Mouse (Mus musculus): ENCODE measurements at regions not wholly inside any gene's neighbourhood (a gene's known extent, or its start where the extent isn't known, plus 50 kb on each side); places are given as distances from the start of the nearest gene placed in this dataset.

DNA sequence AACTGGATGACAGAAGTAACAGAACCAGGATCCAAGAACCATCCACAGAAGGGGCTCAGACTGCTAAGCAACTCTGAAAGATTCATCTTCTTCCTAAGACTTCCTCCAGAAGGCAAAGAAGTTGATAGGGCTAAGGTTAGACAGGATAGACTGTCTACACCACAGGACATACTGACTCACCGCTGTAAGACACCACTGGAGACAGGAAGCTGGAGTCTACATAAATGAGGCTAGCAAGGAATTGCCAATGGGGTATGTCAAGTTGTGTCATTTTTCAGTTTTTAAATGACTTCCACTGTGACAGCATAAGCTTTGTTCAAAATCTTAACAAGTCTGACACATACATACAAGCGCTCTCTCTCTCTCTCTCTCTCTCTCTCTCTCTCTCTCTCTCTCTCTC, 645.4 kb upstream of the Gm10131 start:
- no peak for DNase-seq (ENCODE audit: low spot score)

DNA sequence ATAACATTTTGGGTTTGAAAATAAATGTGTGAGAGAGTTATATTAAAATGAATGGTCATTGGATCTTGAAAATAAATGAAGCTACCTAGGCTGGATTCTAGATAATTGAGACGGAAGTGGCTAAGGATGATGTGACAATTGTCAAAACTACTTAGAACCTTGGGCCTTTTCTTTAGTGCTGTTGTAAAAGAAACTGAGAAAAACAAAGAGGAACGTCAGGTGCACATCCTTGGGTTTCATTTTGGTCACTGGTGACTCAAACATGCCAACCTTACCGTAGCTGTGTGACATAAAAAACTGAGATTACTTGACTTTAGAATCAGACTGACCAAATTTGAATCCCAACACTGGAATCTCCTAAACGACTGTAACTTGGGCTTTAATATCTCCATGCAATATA, 644.6 kb upstream of the Gm10131 start:
- DNase-seq (ENCODE audit: low spot score), result no peak

DNA sequence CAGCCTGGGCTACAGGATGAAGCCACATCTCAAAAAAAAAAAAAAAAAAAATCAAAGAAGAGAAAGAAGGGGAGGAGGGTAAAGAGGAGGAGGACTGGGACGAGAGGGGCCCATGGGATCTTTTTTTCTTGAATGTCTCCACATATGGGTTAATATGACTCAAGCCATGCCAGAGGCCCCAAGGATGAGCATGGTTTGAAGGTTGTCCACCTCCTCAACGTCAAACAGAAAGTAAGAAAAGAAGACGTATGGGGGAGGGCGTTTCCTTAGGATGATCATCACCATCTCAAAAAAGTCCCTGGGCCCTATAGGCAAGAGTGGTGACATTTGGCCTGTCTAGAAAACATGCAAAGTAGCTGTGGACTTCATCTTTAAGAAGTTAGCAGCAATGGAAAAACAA, 643.9 kb upstream of the Gm10131 start:
- no peak for DNase-seq (ENCODE audit: low spot score)

DNA sequence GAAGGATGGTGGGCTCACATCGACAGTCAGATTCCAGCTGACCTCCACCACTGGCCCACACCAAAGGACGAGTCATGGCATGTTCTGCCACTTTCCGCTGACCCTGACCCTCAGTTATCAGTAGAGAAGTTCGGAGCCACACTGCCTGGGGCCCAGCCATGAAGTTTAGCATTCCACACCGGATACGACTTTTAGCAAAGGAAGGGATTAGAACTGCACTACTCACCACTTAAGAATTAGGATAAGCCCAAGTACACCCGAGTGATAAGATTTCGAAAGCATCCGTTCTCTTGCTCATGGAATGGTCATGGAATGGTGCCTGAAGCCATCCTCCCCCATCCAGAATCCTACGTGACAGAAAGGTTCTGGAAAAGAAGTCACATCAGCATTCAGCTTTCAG, 641.5 kb upstream of the Gm10131 start:
- DNase-seq (ENCODE audit: low spot score), result no peak

DNA sequence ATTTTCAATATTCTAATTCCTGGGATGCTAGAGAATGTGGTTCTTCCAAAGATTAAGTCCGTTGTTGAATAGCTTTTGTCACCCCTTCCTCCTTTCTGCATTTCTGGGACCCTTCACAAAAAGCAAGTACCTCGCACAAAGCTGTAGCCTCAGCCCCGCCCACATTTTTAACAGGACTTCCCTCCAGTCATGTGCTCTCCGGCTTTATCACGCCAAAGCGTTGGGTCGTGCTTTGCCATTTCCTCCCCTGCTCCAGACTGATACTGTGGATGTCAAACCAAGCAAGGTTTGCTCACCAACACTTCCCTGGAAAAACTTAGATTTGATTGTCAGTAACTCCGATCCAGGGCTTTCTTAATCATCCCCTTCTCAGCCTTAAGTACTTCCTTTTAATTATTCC, 637.0 kb upstream of the Gm10131 start:
- DNase-seq (ENCODE audit: low spot score), result no peak

DNA sequence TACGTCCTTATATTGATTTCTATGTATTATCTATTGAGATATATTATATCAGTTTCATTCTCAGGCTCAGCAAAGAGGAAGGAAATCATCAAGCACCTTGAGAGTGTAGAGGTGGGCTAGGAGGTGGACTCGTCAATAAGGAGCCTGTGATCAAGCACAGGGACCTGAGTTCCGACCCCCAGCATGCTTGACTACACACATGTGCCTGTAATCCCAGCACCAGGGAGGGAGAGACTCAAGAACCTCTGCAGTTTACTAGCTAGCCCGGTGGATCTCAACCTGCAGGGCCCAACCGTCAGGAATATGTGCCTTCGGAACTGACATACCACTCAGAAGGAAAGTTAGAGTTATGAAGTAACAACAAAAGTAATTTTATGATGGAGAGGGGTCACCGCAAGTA, 634.2 kb upstream of the Gm10131 start:
- DNase-seq (ENCODE audit: low spot score), result no peak

DNA sequence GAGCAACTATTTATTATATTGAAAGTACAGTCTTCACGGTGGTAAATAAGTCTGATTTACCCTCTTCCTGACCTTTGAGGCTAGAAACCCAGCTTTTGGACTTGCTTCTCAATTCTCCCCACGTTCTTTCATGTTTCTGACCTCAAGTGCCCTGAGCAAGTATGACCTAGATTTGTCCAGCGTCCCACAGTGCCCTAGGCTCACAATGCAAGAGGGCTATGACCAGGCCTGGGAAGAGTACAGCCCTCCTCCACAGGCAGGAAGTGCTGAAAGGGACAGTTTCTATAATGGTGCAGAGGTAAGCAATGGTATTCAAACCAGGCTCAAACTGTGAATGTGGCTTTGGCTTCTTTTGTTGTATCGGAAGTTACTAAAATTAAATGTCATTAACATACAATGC, 633.1 kb upstream of the Gm10131 start:
- no peak for DNase-seq (ENCODE audit: low spot score)

DNA sequence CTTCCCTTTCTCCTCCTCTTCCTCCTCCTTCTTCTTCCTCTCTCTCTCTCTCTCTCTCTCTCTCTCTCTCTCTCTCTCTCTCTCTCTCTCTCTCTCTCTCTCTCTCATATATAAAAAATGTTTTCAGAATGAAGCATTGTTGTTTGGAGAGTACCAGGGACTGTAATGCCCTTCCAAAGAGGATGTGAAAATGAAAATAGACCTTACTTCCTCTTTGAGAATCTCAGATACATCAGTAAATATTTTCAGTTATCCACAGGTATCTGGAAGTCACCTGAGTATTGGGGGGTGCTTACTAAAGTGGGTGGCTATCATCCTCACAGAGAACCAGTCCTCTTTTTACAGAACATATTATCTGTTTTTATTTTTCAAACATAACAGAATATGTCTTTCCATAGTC, 632.6 kb upstream of the Gm10131 start:
- DNase-seq (ENCODE audit: low spot score), result no peak

DNA sequence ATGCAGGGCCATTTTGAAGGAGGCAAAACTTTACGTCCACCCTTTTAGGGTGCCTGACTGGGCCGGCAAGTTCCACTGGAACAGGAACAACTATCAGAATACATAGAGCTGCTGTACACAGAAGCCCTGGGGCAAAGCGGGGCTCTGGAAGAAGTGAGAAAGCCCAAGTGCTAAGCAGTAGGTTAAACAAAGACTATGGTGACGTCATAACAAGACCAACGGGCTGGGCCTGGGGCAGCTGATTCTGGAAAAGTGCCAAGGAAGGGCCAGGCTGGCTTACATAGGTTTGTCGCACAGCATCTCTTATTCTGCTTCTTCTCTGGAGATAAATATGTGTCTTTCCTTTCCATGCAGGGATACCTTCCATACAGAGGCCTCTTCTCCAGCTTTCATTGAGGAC, 631.6 kb upstream of the Gm10131 start:
- no peak for DNase-seq (ENCODE audit: low spot score)

DNA sequence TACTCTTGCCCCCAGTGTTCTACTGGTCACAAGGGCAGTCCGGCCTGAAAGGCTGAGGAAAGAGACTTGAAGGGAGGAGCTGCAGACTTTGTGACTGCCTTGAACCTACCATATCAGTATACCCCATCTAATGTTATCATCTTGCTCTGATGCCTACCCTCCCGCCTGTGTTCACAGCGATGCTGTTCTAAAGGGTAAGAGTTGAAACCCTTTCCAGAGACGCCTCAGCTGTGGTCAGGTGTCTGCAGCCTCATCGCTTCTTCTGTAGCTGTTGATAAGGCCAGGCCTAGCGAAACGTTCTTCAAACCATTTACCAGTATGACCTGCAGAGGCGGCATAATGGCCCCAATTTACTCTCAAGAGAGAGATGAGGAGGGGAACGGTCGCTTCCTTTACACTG, 629.3 kb upstream of the Gm10131 start:
- no peak for DNase-seq (ENCODE audit: low spot score)

DNA sequence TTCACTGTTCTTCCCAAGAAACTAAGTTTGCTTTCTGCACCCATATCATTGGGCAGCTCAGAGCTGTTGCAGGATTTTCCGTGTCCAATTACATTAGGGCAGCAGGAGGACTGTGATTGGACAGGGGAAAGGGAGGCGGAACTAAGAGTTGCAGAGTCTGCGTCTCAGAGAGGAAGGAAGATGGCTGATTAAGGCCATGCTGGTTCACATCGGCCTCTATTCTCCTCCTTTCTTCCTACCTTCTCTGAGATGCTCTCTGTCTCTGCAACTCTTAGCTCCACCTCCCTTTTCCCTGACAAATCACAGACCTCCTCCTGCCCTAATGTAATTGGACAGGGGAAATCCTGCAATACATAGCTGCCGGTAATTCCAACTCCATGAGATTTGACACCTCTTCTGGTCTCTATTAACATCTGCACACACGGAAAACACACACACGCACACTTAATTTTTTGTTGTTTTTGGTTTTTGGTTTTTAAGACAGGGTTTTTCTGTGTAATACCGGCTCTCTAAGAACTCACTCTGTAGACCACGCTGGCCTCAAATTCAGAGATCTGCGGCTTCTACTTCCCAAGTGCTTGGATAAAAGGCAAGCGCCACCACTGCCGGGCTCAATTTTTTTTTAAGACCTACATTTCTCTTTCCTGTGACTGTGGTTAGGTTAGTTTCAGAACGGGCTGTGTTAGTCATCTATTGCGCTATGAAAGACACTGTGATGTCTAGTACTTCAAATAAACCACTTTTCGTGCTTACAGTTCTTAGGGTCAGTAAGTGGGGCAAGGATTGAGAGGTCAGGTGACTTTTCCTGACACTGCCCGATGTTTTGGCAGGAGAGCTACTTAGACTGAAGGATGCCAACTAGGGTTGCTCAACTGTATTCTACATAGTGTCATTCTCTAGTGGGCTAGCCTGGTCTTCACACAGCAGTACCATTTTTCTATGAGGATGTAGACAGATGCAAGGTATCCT, 628.6 kb upstream of the Gm10131 start:
- DNase-seq (ENCODE audit: low spot score), result no peak

DNA sequence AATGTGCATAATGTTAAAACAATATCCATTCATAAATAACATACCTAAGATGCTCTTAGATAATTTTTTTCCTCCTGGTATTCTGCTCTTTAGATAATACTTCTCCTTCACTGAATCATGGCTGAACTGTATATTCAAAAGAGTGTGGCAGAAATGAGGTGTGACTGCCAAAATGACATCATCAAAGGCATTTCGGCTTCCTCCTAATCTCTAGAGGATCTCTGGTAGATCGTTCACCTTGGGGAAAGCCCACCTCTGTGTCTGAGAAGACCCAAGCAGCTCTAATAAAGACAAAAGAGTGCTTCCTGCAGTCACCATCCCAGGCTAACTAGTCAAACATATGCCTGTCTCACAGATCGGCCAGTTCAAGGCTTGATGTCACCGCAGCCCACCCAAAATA, 624.7 kb upstream of the Gm10131 start:
- no peak for DNase-seq (ENCODE audit: low spot score)

DNA sequence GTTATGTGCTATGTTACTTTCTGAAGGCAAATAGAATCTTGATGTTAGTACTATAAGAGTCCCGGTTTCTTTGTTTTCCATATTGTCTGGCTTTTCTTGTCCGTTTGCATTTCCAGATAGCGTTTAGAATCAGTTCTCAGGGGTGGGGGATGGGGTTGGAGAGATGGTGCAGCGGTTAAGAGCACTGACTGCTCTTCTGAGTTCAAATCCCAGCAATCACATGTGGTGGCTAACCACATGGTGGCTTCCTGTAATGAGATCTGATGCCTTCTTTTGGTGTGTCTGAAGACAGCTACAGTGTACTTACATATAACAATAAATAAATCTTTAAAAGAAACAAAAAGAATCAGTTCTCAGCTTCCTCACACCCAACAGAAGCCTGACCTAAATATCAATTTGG, 623.5 kb upstream of the Gm10131 start:
- no peak for DNase-seq (ENCODE audit: low spot score)

DNA sequence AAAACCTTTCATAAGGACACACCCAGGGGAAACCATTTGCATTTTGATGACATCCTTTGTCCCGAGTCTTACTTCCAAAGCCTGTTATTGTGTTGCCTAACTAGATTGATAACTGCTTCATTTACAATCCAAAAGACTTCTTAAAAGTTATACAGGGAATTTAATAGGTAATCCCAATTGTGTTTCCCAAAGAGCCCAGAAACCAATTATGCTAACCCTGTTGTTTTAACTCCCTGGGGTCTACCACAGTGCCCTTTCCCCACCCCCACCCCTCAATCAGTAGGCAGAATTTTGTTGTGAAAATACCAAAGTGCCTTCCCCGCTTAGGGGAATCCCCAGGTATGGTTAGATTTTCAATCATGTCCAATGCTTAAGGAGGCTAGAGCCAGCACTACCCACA, 621.3 kb upstream of the Gm10131 start:
- no peak for DNase-seq (ENCODE audit: low spot score)

DNA sequence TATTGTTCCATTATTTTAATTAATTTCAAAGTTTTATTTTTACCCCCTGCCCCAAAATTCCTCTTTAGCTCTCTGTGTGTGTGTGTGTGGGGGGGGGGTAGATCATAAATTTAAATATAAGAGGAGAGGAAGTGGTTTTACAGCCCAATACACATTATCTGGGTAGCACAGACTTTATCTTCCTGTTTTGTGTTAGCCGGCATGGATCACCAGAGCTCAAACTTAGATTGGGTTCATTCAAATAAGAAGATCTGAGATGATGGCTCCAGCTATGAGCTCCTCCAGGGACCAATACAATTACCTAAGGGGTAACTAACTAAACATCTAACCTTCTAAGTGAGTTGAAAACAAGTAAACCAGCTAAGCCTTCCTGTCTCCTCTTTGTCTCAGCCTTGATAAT, 620.8 kb upstream of the Gm10131 start:
- no peak for DNase-seq (ENCODE audit: low spot score)

DNA sequence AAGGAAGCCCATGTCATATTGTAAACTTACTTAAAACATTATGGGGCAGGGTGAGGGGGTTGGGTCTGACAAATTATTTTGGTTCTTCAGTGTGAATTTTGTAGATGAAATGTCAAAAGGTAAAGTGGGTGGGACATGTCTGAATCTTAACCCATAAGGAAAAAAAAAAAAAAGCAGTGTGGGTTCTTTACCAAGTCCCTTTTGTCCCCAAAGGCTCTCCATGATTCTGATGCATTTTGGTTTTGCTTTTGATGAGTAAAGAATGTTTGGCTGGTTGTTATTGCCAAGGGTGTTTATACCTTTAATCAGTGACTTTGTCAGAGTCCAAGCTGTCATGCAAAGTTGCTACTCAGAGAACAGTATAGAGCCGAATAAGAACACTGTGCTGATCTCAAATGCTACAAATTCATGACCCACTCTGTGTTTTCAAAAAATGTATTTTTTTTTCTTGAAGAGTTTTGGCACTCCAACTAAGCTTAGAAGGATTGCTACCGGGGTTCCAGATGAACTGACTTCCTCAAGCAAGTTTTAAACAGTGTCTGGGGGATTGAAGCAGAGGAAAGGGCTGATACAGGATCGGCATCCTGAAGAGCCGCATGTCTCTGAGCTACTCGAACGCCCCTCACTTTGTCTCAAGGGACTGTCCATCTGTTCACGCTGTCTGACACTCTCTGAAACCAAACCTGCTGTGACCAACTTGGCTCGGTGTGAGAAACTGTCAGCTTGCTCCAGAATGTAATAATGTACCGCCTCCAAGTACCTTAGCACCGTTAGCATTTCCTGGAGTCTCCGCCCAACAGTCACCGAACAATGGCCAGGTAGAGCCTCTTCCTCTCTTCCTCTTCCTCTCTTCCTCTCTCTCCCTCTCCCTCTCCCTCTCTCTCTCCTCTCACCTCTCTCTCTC, 619.8 kb upstream of the Gm10131 start:
- no peak for DNase-seq (ENCODE audit: low spot score)

DNA sequence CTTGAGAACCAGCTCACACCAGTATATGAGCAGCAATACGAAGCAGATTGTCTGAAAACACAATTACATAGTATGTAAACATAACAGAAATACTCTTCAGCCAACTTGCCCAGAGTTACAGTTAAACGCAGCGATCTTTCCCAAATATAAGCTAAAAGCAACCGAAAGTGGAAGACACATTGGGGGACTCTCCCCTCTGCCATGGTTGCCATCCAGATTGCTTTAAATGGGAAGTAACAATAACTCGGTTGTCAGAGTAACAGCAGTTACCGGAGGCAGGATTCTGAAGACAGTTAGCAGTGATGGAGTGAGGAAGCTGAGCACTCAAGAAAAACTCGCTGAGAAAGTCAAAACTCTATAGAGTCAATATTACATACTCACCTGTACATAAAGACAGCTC, 618.0 kb upstream of the Gm10131 start:
- no peak for DNase-seq (ENCODE audit: low spot score)

DNA sequence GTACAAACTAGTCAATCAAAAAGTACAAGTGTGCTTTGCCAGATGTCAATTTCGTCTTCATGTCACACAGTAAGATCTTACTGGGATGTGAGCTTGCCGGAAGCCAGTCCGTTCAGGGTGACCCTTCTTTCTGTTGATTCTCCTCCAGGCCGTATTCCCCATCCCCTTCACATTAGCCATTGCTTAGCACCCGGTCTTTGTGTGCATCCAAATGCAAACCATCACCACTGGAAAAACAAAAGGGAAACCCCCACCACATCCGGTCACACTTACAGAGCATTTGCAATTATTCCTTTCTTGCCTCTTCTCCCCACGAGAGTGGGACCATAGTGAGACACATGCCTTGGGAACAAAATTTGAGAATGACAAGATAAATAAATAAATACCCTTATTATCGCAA, 616.2 kb upstream of the Gm10131 start:
- no peak for DNase-seq (ENCODE audit: low spot score)

DNA sequence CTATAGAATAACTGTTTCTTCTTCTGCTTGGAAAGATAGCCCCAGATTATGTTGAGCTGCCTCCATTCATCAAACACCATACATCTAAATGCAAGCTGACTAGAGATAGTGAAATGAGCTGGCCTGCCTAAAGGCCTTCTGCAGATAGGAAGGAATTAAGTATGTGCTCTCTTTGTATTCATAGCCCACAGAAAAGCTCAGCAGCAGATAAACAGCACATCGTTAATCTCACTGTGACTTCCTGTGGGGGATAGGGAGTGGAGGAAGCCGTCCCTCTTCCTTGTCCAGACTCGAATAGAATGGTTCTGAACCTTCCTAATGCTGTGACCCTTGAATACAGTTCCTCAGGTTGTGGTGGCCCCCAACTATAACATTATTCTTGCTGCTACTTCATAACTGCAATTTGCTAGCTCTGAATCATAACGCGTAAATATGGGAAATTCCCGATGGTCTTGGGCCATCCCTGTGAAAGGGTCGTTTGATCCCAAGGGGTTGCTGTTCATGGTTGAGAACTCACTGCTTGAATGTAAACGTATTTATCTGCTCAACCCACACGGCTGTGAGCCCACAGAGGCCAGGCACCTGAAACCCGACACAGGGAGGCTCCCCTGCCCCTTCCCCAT, 614.7 kb upstream of the Gm10131 start:
- no peak for DNase-seq (ENCODE audit: low spot score)

DNA sequence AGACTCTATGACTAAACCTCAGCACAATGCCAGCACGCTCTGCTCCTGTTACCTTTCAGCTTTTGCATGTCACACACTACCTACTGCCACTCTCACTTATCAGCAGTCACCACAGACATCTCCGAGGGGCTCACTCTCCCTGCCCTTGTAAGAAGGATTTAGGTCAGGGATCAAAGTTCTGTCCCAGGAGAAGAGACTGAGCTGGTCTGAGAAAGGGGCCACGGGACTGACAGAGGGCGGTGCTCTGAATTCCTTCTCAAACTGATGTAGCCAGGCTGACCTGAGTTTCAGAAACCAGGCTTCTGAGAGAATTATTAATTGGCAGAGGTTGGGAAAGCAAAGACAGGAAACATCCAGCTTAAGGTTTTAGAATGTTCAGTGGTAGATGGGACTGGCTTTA, 614.0 kb upstream of the Gm10131 start:
- no peak for DNase-seq (ENCODE audit: low spot score)

DNA sequence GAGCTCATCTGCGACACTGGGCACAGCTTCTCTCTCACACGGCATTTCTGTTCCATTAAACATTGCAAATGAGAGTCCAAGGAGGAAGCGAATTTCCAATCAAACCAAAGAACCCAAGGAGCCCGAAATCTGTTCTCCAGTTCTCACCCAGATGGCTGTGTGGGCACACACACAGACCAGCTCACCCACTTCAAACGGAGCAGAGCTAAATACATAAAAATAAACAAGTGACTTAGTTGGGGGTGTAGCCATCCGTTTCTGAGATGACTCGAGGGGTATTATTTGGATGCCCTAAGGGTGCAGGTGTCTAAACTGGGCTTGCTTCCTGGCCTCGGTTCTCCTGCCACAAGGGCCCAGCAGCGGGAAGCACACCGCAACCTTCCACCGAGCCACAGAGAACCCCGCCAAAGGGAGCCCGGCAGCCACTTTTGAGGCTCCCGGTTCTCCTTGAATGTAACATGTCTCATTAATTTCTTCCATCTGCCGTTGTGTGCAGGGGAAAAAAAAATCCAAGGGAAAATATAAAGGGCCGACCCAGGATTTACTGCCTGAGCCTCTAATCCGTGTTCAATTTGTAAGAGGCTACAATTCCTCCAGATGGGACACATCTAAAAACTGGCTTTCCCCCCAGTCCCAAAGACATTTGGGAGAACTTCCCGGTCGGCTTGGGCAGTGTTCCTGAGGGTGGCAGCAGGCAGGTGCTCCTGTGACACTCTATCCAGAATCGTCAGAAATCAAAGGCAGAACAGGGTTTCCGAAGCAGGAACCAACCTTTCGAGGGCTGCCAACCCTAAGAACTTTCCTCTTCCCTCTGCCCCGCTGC, 598.6 kb upstream of the Gm10131 start:
- no peak for DNase-seq (ENCODE audit: low spot score)

DNA sequence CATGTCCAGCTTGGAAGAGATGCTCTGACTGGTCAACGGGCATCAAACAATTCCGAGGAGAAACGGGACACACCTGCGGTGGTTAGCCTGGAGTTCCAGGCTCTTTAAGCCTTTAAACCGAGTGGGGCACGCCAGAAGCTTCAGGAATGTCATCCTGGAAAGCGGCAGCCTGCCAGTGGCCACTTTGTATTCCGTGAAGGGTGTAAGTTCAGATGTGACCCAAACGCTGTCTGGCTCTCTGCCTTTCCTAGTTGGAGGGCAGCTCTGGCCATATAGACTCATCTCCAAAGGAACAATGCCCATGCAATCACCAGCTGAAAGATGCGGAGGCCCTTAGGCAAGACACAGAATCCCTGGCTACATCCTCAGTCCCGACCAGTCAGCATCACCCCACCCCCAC, 597.8 kb upstream of the Gm10131 start:
- DNase-seq (ENCODE audit: low spot score), result no peak
